Mouse (Mus musculus) layer of hippocampus, postnatal 25 days (tissue): ENCODE measurements around the gene Smim4. TPM values are rescaled to one million over a fixed set of nuclear protein-coding genes. Genes with fewer than 3 reads are reported as not detected.

Experiments used
- DNase-seq, 2 experiments: peaks; one replicate each; pipeline ENCODE4 v3.0.0; 2022; ENCODE audit warnings: mixed read lengths in 2 of 2, low spot score in 1 of 2; ENCODE audit errors: extremely low spot score in 1 of 2
- total RNA-seq, 2 experiments: library from RNA; stranded (reverse); gene quantifications; 2 replicates each; pipeline ENCODE4 v1.2.3; 2021

Gene Smim4
- total RNA-seq, 2 experiments from 2014 or later: 28.6 to 29.6 TPM

DNA sequence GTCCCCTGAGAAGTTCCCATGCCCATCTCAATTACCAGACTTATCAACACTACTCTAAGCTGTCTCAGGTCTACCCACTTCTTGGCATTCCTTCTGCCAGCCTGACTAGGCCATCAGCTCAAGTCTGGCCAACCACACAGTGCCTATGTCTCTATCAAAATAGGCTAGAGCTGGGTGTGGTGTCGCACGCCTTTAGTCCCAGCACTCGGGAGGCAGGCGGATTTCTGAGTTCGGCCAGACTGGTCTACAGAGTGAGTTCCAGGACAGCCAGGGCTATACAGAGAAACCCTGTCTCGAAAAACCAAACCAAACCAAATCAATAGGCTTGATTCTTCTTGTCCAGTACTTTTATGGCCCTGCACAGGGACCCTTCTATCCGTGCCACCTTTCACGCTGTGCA, 1.9 kb downstream of the Smim4 start:
- DNase-seq: peak in 1 of 2 experiments; percentile 0

DNA sequence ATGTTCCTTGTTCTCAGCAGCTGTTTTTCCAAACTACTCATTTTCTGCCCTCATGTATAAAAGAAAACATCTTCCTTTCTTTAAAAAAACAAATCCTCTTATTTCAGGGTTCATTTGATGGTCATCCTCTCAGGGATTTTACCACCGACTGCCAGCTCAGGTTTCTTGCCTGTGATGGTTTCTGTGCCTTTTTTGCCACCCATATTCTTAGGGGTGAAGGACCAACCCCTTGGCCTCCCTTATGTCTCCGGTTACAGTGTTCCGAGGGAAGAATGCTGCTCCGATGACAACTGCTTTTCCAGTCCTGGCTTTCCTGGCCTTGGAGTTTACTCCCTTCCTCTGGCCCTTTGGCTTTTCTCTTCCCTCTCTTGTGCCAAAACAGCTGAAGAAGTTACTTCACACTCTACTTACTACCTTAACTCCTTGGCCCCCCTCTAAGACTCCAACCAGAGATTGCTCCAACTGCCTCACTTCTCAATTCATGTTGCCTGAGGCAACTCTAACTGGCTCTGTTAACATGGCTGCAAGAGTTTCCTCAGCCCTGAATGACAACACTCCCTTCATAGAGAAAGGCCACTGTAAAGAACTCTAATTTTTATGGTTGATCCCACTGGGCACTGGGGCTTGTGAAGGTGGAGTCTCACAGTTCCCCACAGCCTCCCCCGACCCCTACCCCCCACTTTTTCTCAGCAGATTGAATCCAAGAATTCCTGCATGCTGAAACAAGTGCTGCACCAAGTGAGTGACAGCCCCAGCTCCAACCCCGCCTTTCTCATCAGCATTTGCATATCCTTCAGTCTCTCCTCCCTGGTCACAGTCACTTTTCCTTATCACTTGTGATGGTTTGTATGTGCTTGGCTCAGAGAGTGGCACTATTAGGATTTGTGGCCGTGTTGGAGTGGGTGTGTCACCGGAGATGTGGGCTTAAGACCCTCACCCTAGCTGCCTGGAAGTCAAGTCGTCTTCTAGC, 3.4 kb downstream of the Smim4 start:
- no peak for DNase-seq

DNA sequence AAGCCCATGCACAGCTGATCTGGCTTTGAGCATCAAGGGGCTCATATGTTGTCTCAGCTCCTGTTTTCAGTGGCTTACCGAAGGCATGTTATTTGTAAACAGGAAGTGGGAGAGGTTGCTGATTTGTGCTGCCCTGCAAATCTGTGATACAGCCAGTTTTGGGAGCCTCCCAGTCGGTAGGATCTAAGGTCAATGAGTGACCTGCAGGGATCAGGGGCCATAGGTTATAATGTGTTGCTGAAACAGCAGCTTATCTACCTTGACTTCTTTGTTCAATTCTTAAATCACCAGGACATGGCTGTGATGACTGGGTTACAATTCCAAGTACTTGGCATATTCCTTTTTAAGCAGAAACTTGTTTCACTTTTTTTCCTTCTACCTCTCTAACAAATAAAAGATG, 13.2 kb downstream of the Smim4 start:
- no peak for DNase-seq

DNA sequence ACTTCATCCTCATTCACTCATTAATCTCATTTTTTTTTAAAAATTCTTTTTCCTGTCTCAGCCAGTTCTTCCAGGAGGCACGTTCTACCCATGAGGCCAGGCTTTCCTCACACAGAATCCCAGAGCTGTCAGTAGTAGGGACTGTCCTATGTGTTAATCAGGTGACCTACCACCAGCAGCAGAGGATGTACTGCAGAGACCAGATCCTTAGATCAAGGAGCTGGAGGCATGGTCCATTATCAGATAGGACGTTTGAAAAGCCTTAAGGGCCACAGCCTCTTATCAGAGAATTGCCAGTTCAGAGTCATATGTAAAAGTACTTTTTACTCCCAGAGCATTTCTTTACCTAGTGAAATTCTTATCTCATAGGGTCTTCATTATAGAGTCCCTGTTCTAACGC, 14.7 kb downstream of the Smim4 start:
- no peak for DNase-seq

DNA sequence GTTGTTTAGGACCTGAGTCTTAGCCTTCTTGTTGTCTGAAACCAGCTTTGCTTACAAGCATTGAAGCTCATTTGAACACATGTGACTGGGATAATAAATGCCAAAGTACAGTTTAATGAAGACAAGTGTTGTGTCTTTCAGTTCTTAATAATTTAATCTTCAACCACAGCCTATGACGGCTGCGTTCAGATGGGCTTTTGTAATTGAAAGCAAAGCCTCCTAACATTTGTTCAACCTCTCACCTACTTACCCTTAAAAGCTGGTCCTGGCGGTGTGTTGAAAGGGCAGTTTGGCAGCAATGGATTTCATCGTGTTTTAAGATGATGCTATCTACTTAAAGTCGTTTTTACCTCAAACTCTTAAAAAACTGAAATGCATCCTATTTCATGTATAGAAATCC, 16.6 kb downstream of the Smim4 start:
- no peak for DNase-seq

DNA sequence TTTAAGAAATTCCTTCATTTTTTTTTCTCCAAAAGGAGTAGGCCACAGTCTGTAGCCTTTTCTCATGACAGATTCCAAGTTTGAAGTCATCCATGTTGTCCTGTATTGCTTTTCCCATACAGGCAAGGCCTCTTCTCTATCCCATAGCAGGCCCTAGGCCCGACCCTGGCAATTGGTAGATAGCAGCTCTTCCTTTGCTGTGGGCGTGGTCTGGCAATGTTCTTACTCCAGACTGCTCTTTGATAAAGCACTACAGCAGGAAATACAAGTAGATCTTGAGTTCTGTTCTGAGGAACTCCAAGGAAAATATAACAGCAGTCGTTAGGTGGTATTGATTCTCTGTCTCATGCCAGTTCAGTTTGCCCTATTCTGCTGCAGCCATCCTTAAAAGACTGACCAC, 18.1 kb downstream of the Smim4 start:
- no peak for DNase-seq

DNA sequence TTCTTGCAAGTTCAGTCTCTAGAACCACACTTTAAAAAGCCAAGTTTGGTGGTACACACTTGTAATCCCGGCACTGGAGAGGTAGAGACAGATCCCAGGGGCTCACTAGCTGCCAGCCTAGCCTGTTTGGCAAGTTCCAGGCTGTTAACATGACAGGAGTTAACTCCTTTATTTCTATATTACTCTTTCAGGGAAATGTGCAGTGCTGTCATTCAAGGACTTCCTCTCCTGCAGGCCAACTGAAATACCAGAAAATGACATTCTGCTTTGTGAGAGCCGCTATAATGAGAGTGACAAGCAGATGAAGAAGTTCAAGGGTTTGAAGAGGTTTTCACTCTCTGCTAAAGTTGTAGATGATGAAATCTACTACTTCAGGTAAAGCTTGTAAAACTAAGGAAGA, 23.6 kb downstream of the Smim4 start:
- DNase-seq: no peak

DNA sequence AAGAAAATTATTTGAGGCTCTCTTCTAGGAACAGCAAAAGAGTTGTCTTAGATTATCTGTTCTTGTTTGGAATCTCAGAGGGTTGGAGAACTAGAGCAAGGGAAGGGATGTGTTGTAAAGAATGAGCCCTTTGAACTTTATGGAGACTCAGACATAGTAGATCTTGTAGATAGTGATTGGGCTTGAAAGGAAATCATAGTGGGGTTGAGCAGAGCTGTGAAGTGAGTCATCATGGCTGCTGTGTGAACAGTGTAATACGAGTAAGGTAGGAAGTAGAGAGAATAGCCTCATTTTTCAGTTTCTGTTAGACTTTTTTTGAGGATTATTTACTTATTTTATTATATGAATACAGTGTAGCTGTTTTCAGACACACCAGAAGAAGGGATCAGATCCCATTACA, 38.8 kb downstream of the Smim4 start:
- DNase-seq: no peak

DNA sequence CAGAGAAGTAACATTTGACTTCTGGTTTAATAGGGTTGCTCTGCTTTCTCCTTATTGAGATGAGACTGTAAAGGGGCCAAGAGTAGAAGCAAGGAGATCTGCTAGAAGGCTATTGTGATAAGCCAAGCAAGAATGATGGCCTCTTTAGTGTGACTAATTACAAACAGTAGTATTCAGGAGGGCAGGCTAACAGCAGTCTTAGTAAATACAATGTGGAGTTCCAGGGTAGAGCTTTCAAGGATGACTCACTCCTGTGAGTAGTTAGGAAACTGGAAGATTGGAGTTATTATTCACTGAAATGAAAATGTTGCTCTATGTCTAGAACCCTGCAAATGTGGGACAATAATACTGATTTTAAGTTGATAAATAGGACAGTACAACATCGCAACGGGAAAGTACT, 40.2 kb downstream of the Smim4 start:
- DNase-seq: no peak

DNA sequence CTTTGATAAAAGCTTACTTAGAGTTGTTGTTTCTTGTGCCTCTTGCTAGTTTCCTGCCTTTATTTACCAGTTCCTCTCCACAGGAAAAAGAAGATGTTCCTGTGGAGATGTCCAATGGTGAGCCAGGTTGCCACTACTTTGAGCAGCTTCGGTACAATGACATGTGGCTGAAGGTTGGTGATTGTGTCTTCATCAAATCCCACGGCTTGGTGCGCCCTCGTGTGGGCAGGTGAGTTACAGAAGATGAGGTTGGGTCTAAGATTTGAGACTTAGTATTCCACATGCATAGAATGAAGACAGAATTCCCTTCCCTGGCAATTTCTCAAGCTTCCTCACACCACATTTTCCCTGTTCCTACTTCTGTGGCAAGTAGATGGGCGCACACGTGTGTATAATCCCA, 41.3 kb downstream of the Smim4 start:
- no peak for DNase-seq

DNA sequence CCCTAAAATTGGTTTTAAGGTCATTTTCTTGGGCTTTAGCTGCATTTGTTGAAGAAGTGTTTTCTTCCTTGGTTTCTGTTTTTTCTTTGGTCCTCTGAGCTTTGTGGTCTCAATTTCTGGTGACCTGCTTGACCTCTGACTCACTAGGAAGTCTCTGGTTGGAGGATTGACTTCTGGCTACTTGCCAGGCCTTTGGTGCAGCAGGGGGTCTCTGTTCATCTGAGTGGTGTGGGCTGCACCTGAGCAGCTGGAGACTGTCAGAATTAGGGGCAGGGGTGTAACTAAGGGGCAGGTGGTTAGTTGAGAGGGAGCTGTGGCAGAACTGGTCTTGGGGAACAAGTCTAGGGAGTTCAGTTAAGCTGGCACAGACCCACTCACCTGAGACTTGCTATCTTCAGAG, 47.6 kb downstream of the Smim4 start:
- DNase-seq: no peak

DNA sequence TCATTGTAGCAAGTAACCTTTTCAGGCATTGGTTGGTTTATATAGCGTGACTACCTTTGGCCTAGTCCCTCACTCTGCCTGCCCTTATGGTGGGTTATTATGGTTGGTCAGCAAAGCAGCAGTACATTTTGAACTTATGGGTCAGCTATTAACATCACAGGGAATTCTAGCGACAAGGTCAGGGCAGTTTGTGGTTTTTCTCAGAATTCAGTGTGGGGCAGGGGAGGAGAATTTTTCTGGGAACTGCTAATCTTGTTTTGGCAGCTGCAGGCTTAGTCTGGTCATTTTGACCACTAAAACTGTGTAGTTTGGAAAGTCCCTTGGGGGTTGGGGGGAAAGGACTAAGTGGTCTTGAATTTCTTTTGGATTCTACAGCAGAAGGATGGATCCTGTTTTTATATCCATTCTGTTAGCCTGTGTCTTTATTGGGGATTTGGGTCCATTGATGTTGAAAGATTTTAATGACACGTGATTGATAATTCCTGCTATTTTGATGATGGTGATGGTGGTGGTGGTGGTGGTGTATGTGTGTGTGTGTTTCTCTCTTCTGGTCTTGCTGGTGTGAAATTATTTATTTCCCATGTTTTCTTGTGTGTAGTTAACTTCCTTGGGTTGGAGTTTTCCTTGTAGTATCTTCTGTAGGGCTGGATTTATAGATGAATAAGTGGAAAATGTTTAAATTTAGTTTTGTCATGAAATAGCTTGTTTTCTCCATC, 49.3 kb downstream of the Smim4 start:
- no peak for DNase-seq

DNA sequence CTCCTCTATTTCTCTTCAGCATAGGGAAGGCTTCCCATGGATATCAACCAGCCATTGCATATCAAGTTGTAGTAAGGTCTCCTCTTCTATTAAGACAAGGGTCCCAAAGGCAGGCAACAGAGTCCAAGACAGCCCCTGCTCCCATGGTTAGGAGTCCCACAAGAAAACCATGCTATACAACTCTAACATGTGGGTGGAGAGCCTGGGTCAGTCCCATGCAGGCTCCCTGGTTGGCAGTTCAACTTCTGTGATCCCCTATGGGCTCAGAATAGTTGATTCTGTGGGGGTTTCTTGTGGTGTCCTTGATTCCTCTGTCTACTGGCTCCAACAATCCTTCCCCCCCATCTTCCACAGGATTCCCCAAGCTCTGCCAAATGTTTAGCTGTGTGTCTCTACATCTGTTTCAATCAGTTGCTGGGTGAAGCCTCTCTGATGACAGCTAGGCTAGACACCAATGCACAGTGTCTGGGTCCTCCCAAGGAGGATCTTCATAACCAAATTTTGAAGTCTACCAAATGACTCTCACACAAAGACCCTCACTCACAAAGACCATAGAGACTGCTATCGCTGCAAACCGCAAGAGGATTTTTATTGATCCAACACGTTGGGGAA, 50.1 kb downstream of the Smim4 start:
- DNase-seq: no peak

DNA sequence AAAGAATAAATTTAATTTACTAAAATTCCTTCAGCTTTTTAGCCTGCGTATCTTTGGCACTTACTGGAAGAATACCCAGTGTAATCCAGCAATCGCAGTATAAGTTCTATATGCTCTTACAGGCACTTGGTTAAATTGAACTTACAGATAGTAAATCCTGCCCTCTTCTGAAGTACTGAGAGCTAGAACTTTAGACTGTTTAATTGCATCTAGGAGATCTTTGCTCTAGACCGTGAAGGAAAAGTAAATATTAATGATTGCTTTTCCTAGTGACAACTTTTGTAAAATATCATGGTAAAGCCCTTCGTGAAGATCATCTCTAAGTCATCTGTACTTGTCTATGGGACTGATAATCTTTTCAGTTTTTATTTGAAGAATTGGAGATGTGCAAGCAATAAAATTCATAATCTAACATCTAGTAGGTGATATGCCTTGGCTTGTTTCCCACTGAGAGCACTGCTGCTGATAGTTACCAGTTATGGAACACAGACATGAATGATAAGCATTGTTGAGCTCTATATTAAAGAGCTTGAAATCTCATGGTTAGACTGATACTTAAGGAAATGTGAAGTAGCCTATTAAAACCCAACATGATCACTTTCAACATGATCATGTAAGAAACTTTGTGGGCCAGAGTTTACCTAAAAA, 59.5 kb downstream of the Smim4 start:
- no peak for DNase-seq

DNA sequence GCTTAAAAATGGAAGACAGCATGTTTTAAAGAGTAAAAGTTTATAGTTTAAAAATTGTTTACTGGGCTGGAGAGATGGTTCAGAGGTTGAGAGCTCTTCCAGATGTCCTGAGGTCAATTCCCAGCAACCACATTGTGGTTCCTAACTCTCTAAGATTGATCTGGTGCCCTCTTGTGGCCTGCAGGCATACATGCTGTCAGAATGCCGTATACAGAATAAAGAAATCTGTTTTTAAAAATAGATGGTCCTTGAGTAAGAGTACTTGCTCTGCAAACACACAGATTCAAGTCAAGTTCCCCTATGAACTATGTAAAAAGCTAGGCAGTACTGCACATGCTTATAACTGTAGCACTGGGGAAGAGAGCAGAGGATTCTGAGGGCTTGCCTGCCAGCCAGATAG, 66.5 kb downstream of the Smim4 start:
- no peak for DNase-seq

DNA sequence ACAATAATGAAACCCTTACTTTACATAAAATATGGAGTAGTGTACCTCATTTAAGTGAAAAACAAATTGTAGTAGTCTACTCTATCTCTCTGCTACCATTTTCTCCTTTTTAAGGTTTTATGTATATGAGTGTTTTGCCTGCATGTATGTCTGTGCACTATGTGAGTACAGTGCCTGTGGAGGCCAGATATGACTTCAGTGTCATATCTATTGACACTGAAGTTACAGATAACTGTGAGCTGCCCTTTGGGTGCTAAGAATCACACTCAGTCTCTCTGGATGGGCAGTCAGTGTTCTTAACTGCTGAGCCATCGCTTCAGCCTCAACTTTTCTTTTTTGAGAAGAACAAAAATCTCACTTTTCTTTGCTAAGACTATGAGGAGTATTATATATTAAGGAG, 82.9 kb downstream of the Smim4 start:
- no peak for DNase-seq

DNA sequence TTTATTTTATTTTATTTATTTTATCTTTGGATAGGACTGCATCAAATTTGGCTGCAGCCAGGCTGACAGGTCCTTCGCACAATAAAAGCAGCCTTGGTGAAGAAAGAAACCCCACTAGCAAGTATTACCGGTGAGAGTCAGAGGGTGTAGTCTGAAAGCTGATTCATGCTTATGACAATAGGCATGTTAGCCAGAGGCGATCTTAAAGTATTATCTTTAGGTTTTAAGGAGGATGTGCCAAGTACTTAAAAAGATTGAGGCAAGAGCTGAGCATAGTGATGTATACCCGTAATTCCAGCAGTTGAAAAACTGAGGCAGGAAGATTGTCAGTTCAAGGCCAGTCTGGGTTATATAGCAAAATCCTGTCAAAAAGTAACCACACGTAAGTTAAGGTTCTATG, 83.5 kb downstream of the Smim4 start:
- no peak for DNase-seq
